Mouse (Mus musculus): ENCODE data around the gene Sparcl1. TPM values are rescaled to one million over a fixed set of nuclear protein-coding genes. Genes with fewer than 3 reads are reported as not detected.

Gene Sparcl1
- polyA plus RNA-seq, 1 experiment, result 26.8 TPM

DNA sequence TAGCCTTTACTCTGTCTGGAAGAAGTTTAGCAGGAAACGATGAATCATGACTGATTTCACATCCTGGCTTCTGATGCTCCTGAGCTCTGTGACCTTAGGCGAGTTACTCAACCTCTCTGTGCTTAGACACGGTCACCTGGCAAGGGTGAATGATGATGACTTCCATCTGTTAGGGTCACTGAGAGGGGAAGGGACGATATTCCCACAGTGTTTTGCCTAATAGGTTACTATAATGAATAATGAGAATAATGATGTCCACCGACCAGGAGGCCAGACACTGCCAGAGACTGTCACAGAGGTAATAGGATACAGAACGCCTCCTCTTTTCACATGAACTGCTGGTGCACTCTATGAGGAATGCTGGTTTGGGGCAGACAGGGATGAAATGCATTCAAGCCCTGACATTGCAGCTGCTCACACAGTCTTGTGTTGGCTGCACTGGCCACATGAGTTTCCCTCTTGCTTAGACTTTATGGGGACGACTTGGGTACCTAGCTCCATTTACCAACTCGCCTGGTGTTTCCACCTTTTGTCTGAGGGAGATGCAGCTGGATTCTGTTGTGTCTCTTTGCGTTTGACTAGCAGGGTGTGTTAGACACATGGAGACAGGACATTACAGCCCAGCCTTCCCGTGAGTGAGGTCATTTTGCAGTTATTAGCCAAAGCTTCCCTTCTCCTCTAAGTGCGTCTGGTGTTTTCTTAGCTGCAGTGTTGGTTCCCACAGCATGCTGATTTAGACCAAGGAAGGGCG lies 14.9 kb upstream of the Sparcl1 start:
- H3K36me3 ChIP-seq (ENCODE audit: control insufficient read depth, insufficient read depth, low read length), result no peaks in the 10 kb centered on the region
- WGBS, result 64% methylated on average over 12 of the region's 12 CpGs
- H3K4me1 ChIP-seq (replicated peaks; ENCODE audit: control insufficient read depth, insufficient read depth, low read length), result no peaks in the 10 kb centered on the region
- H3K4me3 ChIP-seq (ENCODE audit: control insufficient read depth, insufficient read depth, low read length), result no peak overlapping the region
- TF ChIP-seq POLR2A (IDR thresholded peaks at IDR 0.05; ENCODE audit: control insufficient read depth, extremely low read depth, insufficient read depth, low read length, poor library complexity), result no peak
- TF ChIP-seq CTCF (IDR thresholded peaks at IDR 0.05; ENCODE audit: borderline replicate concordance, control insufficient read depth, extremely low read depth, insufficient read depth, low read length, poor library complexity), result no peak
- H3K27me3 ChIP-seq (ENCODE audit: control insufficient read depth, insufficient read depth, low read length), result no peaks in the 10 kb centered on the region
- DNase-seq, result no peak
- no peak overlapping the region for H3K27ac ChIP-seq (ENCODE audit: control insufficient read depth, insufficient read depth, low read length)

DNA sequence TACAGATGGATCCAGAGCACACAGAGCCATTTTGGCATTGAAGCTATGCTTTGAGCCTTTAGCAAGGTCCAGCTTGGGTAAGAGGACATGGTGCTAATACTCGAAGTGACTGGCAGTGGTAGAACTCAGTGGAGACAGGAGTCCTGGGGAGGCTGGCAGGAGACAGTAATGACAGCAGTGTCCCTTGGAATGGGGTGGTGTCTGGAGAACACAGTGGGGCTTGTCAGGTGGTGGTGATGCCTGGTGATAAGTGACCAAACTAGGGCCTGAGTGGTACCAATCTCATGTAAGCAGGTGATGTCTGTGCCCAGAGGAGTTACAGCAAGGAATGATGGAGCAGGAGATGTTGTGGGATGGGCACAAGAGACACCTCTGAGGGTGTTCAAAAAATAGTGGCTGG lies 13.8 kb upstream of the Sparcl1 start:
- no peaks in the 10 kb centered on the region for H3K36me3 ChIP-seq (ENCODE audit: control insufficient read depth, insufficient read depth, low read length)
- WGBS, result 77% methylated on average over 1 of the region's 1 CpGs
- H3K4me1 ChIP-seq (replicated peaks; ENCODE audit: control insufficient read depth, insufficient read depth, low read length), result no peaks in the 10 kb centered on the region
- no peak for DNase-seq
- no peak overlapping the region for H3K4me3 ChIP-seq (ENCODE audit: control insufficient read depth, insufficient read depth, low read length)
- no peak overlapping the region for H3K27ac ChIP-seq (ENCODE audit: control insufficient read depth, insufficient read depth, low read length)
- no peaks in the 10 kb centered on the region for H3K27me3 ChIP-seq (ENCODE audit: control insufficient read depth, insufficient read depth, low read length)
- TF ChIP-seq POLR2A (IDR thresholded peaks at IDR 0.05; ENCODE audit: control insufficient read depth, extremely low read depth, insufficient read depth, low read length, poor library complexity) (no peak), CTCF (IDR thresholded peaks at IDR 0.05; ENCODE audit: borderline replicate concordance, control insufficient read depth, extremely low read depth, insufficient read depth, low read length, poor library complexity) (no peak)

DNA sequence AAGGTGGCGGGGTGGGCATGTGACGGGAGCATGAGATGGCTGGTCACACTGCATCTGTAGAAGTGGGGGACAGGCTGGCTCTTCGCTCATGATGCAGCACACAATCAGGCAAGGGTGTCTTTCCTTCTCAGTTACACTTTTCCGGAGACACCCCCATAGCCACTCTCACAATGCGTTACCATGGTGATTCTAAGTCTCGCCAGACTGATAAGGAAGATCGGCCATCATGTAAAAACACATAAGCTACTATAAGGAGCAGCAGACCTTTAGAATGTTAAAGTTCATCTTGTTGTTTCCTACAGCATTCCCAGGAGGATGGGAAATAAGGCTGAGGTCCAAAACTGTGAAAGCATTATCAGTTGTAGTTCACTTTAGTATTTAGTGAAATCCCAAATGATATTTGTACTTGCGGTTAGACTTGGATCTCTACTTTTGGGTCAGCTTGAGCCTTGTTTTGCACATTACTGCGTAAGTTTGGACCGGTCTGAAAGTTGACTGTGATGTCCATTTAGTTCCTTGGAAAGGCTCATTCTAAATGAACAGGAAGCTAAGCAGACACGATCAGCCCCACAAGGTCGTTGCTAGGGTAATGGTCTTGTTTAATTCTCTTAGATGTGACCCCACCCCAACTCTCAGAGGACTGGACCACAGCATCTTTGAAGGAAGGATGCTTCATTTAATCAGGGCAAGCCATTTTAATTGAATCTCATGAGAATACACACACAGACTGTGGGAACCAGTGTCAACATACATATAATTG lies 13.2 kb upstream of the Sparcl1 start:
- DNase-seq, result no peak
- Histone ChIP-seq H3K36me3 (ENCODE audit: control insufficient read depth, insufficient read depth, low read length) (no peaks in the 10 kb centered on the region), H3K4me3 (ENCODE audit: control insufficient read depth, insufficient read depth, low read length) (no peak overlapping the region), H3K27me3 (ENCODE audit: control insufficient read depth, insufficient read depth, low read length) (no peaks in the 10 kb centered on the region), H3K4me1 (replicated peaks; ENCODE audit: control insufficient read depth, insufficient read depth, low read length) (no peaks in the 10 kb centered on the region), H3K27ac (ENCODE audit: control insufficient read depth, insufficient read depth, low read length) (no peak overlapping the region)
- TF ChIP-seq POLR2A (IDR thresholded peaks at IDR 0.05; ENCODE audit: control insufficient read depth, extremely low read depth, insufficient read depth, low read length, poor library complexity) (no peak), CTCF (IDR thresholded peaks at IDR 0.05; ENCODE audit: borderline replicate concordance, control insufficient read depth, extremely low read depth, insufficient read depth, low read length, poor library complexity) (no peak)
- WGBS, result 87% methylated on average over 12 of the region's 12 CpGs

DNA sequence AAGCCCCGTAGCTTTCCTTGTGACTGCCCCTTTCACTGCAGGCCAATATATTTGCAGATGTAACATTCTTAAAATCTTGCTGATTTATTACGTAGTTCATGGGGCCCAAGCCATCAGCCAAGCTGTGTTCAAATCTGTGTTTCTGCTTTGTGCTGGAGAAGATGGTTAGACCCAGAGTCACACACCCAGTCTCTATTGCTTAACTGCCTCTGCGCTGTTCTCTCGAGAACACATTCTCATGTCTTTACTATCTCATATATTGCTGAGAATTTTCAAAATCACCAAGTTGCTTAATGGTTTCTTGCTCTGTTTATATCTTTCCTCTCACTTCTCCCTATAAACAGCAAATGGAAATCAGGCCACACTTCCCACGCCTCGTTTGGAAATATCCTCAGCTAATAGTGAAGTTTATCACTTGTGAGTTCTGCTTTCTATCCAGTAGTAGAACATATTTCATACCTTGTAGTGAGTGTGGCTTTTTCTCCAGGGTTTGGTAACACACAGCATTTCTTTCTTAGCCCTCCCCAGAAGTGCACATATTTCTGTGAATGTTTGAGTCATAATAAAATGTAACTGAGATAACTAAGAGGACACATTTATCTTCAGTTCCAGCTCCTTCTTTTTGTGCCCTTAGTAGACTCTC lies 10.6 kb upstream of the Sparcl1 start:
- 89% methylated on average over 6 of the region's 6 CpGs for WGBS
- Histone ChIP-seq H3K4me3 (ENCODE audit: control insufficient read depth, insufficient read depth, low read length) (no peak overlapping the region), H3K27ac (ENCODE audit: control insufficient read depth, insufficient read depth, low read length) (no peak overlapping the region), H3K36me3 (ENCODE audit: control insufficient read depth, insufficient read depth, low read length) (no peaks in the 10 kb centered on the region), H3K4me1 (replicated peaks; ENCODE audit: control insufficient read depth, insufficient read depth, low read length) (no peaks in the 10 kb centered on the region), H3K27me3 (ENCODE audit: control insufficient read depth, insufficient read depth, low read length) (no peaks in the 10 kb centered on the region)
- no peak for DNase-seq
- no peak for TF ChIP-seq CTCF (IDR thresholded peaks at IDR 0.05; ENCODE audit: borderline replicate concordance, control insufficient read depth, extremely low read depth, insufficient read depth, low read length, poor library complexity)

DNA sequence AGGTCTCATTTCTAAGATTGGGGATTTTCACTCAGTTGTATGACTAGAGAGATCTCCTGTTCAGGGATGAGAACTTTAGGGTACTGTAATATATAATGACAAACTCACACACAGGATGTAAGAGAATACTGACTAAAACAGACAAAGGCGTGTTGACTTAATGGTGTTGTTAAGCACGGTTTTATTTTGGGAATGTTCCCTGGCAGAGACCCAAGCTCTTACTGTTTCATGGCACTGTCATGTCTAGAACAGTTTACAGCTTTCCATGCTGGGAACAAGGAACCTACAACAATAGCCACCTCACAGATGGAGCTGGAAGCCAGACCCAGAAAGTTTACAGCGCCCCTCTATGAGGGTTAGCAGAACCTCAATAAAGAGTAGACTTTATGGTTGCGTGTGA lies 2.4 kb upstream of the Sparcl1 start:
- no peaks in the 10 kb centered on the region for H3K4me1 ChIP-seq (replicated peaks; ENCODE audit: control insufficient read depth, insufficient read depth, low read length)
- no peak overlapping the region for H3K4me3 ChIP-seq (ENCODE audit: control insufficient read depth, insufficient read depth, low read length)
- DNase-seq, result no peak
- 94% methylated on average over 4 of the region's 4 CpGs for WGBS
- TF ChIP-seq CTCF (IDR thresholded peaks at IDR 0.05; ENCODE audit: borderline replicate concordance, control insufficient read depth, extremely low read depth, insufficient read depth, low read length, poor library complexity), result no peak
- TF ChIP-seq POLR2A (IDR thresholded peaks at IDR 0.05; ENCODE audit: control insufficient read depth, extremely low read depth, insufficient read depth, low read length, poor library complexity), result no peak
- H3K36me3 ChIP-seq (ENCODE audit: control insufficient read depth, insufficient read depth, low read length), result no peaks in the 10 kb centered on the region
- no peak overlapping the region for H3K27ac ChIP-seq (ENCODE audit: control insufficient read depth, insufficient read depth, low read length)
- H3K27me3 ChIP-seq (ENCODE audit: control insufficient read depth, insufficient read depth, low read length), result 0 out of 2 replicates have a peak, but pooled peaks cover 2% of the 10 kb centered on the region

DNA sequence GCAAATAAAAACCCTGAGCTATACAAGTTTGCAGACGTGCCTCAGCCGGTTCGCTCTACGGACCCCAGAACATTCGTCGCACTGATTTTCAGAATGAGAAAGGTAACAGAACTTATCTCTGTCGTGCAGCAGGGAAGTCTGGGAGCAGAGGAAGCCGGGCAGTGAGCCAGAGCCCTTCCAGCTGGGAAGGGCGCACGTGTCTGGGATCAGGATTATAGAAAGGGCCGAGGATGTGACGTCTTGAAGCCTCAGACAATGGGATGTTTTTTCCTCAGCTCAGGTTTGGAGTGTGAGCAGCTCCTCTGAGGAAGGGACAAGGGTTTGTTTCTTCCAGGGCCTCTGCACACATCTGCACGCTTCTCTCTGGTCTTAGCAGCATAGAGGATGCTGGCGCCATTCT lies 1.6 kb upstream of the Sparcl1 start:
- no peak overlapping the region for H3K4me3 ChIP-seq (ENCODE audit: control insufficient read depth, insufficient read depth, low read length)
- no peaks in the 10 kb centered on the region for H3K36me3 ChIP-seq (ENCODE audit: control insufficient read depth, insufficient read depth, low read length)
- no peak for DNase-seq
- no peak for TF ChIP-seq POLR2A (IDR thresholded peaks at IDR 0.05; ENCODE audit: control insufficient read depth, extremely low read depth, insufficient read depth, low read length, poor library complexity)
- no peak for TF ChIP-seq CTCF (IDR thresholded peaks at IDR 0.05; ENCODE audit: borderline replicate concordance, control insufficient read depth, extremely low read depth, insufficient read depth, low read length, poor library complexity)
- 78% methylated on average over 14 of the region's 14 CpGs for WGBS
- H3K4me1 ChIP-seq (replicated peaks; ENCODE audit: control insufficient read depth, insufficient read depth, low read length), result no peaks in the 10 kb centered on the region; the same call in 1 of the 2 replicates
- H3K27me3 ChIP-seq (ENCODE audit: control insufficient read depth, insufficient read depth, low read length), result 0 out of 2 replicates have a peak, but pooled peaks cover 2% of the 10 kb centered on the region
- H3K27ac ChIP-seq (ENCODE audit: control insufficient read depth, insufficient read depth, low read length), result no peak overlapping the region
